Mouse (Mus musculus): ENCODE data around the gene Grin2c.

Grin2c gene

GRCm38 (mm10) chr11:115264862-115265668 is 2.0 kb downstream of the Grin2c start:
- DNase-seq (ENCODE audit: low spot score) = no peak

GRCm38 (mm10) chr11:115264136-115264861 is 2.7 kb downstream of the Grin2c start:
- DNase-seq (ENCODE audit: low spot score) = no peak

DNA sequence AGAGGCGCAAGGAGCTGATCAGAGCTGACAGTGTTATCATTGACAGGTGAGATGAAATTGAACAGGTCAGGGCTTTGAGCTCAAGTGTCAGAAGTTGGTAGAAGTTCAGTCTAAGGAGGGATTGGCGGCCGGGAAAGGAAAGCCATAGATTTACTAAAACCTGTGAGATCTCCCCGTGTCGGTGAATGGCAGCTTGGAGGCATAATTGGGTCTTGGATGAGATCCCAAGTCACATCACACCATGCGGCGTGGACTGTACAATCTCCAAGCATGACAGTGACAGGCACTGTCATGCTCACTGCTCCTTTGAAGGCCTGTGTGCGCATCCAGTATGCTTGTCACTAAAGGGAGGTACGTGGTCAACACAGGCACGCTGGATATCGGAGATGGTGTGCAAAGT is 4.1 kb downstream of the Grin2c start:
- no peak for DNase-seq (ENCODE audit: low spot score)

DNA sequence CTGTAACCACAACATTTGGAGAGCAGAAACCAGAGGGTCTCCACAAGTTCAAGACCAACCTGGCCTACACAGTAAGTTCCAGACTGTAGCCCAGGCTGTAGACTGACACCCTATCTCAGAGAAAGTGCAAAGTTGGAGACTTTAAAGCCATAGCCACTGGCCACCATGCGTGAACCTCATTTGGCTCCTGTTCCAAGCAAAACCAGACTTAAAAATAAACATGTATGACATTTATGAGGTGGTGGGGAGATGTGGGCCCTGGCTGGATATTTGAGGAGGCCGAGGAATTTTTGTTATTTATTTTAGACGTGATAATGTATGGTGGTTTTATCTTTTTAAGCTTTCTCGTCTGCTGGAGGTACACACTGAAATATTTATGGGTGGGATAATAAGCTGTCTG is 7.9 kb downstream of the Grin2c start:
- no peak for DNase-seq (ENCODE audit: low spot score)

- DNase-seq (ENCODE audit: low spot score) = peak; percentile 51
Measured at GRCm38 (mm10) chr11:115257775-115258510, 9.1 kb downstream of the Grin2c start.

DNA sequence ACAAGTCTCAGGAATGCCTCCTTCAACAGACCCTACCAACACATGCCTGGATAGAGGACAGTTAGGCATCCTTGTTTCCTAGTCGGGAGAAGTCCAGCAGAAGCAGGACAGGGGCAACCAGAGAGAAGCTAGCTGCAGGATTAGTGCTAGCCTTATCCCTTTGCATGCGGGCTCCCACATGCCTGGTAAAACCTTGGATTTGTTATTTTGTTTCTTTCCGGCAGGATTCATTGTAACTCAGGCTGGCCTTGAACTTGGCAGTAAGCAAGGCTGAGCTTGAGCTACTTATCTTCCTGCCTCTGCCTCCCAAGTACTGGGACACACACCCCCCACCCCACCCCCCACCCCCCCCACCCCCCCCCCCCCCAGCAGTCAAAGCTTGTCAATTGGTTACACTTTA is 15.8 kb downstream of the Grin2c start:
- no peak for DNase-seq (ENCODE audit: low spot score)

- no peak for DNase-seq (ENCODE audit: low spot score)
Measured at GRCm38 (mm10) chr11:115250405-115251090, 16.5 kb downstream of the Grin2c start.

- DNase-seq (ENCODE audit: low spot score) = no peak
Measured at GRCm38 (mm10) chr11:115249721-115250404, 17.2 kb downstream of the Grin2c start.

GRCm38 (mm10) chr11:115247945-115248344 is 19.1 kb downstream of the Grin2c start:
- DNase-seq (ENCODE audit: low spot score) = no peak

GRCm38 (mm10) chr11:115247240-115247639 is 19.8 kb downstream of the Grin2c start:
- no peak for DNase-seq (ENCODE audit: low spot score)

- no peak for DNase-seq (ENCODE audit: low spot score)
Measured at GRCm38 (mm10) chr11:115246386-115246785, 20.7 kb downstream of the Grin2c start.

GRCm38 (mm10) chr11:115244840-115245239 is 22.2 kb downstream of the Grin2c start:
- DNase-seq (ENCODE audit: low spot score) = no peak

DNA sequence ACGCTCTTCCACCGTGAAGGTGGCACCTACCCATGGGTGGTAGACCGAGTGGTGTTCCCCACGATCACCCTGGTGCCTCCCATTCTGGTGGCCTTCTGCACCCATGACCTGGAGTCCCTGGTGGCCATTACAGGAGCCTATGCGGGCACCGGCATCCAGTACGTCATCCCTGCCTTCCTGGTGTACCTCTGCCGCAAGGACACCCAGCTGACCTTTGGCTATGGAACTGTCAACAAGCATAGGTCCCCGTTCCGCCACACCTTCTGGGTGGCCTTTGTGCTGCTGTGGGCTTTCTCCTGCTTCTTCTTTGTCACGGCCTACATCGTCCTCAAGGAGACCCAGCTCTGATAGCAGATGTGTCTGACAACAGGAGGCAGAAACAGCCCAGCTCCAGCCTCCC is 23.3 kb downstream of the Grin2c start:
- no peak for DNase-seq (ENCODE audit: low spot score)

DNA sequence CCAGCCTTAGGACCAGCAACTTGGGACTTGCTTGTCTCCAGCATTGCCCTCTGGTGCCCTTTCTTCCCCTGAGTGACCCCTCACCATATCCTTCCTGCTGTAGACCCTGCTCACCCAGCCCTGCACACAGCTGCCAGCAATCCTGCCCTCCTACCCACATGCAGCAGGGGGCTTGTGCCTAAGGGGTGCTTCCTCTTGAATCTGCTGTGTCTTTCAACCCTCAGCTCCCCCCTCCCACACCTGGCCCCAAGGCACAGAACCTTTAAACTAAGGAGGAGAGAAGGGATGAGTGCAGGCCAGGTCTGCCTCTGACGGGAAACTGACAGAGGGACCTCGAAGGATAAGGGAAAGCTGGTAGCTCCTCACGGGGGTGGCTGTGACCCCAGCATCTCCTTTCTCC is 24.3 kb downstream of the Grin2c start:
- DNase-seq (ENCODE audit: low spot score) = no peak

- DNase-seq (ENCODE audit: low spot score) = no peak
Measured at GRCm38 (mm10) chr11:115241402-115241801, 25.6 kb downstream of the Grin2c start.

GRCm38 (mm10) chr11:115236570-115236969 is 30.5 kb downstream of the Grin2c start:
- no peak for DNase-seq (ENCODE audit: low spot score)

DNA sequence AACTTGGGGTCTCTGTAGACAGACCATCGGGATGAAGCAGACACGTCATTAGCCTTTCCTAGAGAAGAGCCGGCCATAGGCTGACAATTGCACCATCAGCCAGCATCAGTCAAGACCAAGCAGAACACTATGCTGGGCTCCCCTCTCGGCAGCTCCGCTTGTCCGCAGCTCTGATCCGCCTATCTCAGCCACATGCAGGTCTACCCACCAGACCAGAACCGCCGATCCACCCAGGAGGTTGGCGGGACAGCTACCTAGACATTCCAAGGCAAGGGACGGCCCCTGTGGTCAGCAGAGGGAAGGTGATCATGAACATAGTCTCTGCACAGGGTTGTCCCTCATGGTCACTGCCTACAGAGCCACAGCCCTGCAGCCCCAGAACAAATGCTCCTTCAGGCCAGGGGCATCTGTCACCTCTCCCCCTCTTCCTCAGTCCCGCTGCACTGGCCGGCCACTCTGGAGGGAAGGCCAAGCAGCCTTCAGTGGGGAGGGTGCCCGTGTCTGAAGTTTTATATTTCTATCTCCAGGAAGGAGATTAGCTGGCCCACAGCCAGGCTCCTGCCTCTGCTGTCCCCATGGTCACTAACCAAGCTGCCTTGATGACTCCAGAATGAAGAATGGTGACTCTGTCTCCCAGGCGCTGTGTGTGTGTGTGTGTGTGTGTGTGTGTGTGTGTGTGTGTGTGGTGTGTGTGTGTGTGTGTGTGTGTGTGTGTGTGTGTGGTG is 32.6 kb downstream of the Grin2c start:
- no peak for DNase-seq (ENCODE audit: low spot score)

GRCm38 (mm10) chr11:115233526-115234290 is 33.3 kb downstream of the Grin2c start:
- no peak for DNase-seq (ENCODE audit: low spot score)

DNA sequence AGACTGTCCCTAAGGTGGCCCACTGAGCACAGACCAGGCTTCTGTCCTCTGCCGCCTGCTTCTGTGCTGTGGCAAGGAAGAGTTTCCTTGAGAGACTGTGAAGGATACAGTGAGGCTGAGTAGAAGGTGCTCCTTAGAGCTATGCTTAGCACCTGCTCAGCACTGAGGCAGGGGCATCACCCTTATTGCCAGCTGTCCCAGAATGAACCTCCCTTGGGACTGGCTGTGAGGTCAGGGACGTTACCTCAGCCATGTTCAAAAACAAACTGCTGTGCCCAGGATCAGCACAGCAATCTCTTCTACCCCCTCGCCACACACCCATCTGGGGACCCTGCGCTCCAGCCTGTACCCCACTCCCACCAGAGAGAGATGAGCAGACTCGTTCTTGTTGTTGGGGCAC is 34.2 kb downstream of the Grin2c start:
- no peak for DNase-seq (ENCODE audit: low spot score)

GRCm38 (mm10) chr11:115231924-115232323 is 35.1 kb downstream of the Grin2c start:
- DNase-seq (ENCODE audit: low spot score) = no peak
